Mouse (Mus musculus): Measurements from ENCODE around the gene Ppp3ca. TPM values are rescaled to one million over a fixed set of nuclear protein-coding genes. Genes with fewer than 3 reads are reported as not detected.

Gene Ppp3ca
- polyA plus RNA-seq, 1 experiment from 2014 or later, result 44.8 TPM

DNA sequence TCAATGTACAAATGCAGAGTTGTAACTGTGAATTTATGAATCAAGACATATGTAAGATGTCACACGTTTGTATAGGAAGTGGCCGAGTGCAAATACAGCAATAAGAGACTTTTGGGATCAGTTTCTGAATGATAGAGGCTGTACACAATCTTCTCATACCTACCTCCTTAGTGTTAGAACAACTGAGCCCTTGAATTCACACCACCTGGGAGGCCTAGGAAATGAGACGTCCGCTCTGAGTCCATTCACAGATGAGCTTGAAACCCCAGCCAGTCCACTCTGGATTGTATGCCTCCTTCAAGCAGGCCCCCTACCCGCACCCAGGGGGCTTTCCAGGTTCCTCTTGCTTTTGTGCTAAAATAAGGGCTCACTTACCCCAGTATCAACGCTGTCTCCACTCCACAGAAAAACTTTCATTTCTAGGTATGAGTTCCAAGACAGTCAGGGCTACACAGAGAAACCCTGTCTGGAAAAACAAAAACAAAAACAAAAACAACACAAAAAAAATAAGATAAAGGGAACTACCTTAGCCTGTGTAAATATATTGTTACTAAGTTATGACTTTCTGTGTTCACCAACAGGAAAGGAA is 10.1 kb downstream of the Ppp3ca start:
- Histone ChIP-seq H3K4me1 (ENCODE audit: control insufficient read depth, insufficient read depth, low read length) (peaks cover 24% of the 10 kb centered on the region), H3K9me3 (replicated peaks; ENCODE audit: control insufficient read depth, low read length) (no peaks in the 10 kb centered on the region), H3K4me3 (ENCODE audit: low read length) (no peak overlapping the region), H3K9ac (ENCODE audit: low read length) (no peak overlapping the region), H3K4me2 (ENCODE audit: low read depth, low read length) (no peak overlapping the region), H3K27me3 (ENCODE audit: control insufficient read depth, insufficient read depth, low read length) (no peaks in the 10 kb centered on the region), H3K27ac (ENCODE audit: low read length) (no peak overlapping the region), H3K36me3 (ENCODE audit: control insufficient read depth, insufficient read depth) (no peaks in the 10 kb centered on the region)
- 76% methylated on average over 6 of the region's 6 CpGs for WGBS
- no peak for ATAC-seq (replicated peaks; ENCODE audit: extremely low read depth, insufficient read depth, low FRiP score)

DNA sequence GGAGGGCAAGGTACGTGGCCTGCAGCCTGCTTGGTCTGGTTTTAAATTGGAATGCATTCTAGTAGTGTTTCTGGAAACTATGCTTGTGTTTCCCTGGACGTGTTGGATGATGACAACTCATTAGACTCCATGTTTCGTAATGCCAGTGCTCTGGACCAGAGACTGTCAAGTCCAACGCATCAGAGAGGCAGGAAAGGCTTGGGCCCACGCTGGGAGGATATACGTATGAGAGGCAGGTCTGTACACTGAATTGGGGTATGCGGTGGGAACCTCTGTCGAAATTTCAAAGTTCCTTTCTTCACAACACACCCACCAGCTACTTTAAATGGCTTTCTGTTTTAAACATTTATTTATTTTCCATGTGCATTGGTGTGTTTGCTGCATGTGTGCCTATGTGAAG is 12.3 kb downstream of the Ppp3ca start:
- WGBS, result 81% methylated on average over 8 of the region's 8 CpGs
- no peak for ATAC-seq (replicated peaks; ENCODE audit: extremely low read depth, insufficient read depth, low FRiP score)
- no peak overlapping the region for H3K4me3 ChIP-seq (ENCODE audit: low read length)

DNA sequence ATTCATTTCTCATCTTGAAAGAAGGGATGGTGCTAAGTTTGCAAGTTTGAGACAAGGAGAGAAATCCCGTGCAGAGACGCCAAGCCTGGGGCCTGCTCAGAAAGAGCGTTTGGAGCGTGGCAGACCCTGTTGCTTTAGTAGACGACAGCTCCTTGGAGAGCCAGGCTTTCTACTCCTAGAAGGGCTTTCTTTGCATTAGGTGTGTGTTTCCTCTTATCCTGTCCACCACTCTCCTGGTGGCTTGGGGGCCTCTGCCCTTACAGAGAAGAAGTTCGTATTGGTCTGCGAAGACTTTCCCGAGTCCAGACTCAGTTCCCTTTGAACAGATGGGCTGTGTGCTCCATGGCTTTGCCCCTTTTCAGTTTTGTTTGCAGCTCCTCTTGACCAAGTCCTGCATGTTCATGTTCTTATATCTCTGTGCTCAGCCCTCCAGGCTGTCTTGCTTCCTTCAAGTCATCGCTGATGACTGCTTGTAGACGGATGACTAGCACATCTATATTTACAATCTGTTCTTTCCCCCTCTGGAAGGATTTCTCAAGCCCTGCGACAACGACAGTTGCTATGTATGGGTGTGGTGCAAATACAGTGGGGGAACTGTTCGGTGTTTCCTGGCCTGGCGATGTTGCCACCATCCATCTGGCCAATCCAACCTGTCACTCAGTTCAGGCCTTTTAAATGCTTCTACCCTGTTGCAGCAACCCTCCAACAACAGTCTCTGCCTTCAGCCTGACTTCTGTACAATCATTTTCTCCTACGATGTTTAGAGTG is 14.5 kb downstream of the Ppp3ca start:
- no peak overlapping the region for H3K9ac ChIP-seq (ENCODE audit: low read length)
- H3K4me2 ChIP-seq (ENCODE audit: low read depth, low read length), result no peak overlapping the region
- no peaks in the 10 kb centered on the region for H3K36me3 ChIP-seq (ENCODE audit: control insufficient read depth, insufficient read depth)
- peaks cover 19% of the 10 kb centered on the region for H3K4me1 ChIP-seq (ENCODE audit: control insufficient read depth, insufficient read depth, low read length)
- no peak for ATAC-seq (replicated peaks; ENCODE audit: extremely low read depth, insufficient read depth, low FRiP score)
- H3K4me3 ChIP-seq (ENCODE audit: low read length), result no peak overlapping the region
- WGBS, result 69% methylated on average over 15 of the region's 15 CpGs
- H3K9me3 ChIP-seq (replicated peaks; ENCODE audit: control insufficient read depth, low read length), result no peaks in the 10 kb centered on the region
- no peaks in the 10 kb centered on the region for H3K27me3 ChIP-seq (ENCODE audit: control insufficient read depth, insufficient read depth, low read length)
- H3K27ac ChIP-seq (ENCODE audit: low read length), result no peak overlapping the region

More for the DNA sequence above, 12.3 kb downstream of the Ppp3ca start:
- Histone ChIP-seq H3K9ac (ENCODE audit: low read length) (no peak overlapping the region), H3K4me2 (ENCODE audit: low read depth, low read length) (no peak overlapping the region), H3K4me1 (ENCODE audit: control insufficient read depth, insufficient read depth, low read length) (peaks cover 19% of the 10 kb centered on the region), H3K9me3 (replicated peaks; ENCODE audit: control insufficient read depth, low read length) (no peaks in the 10 kb centered on the region), H3K27me3 (ENCODE audit: control insufficient read depth, insufficient read depth, low read length) (no peaks in the 10 kb centered on the region), H3K36me3 (ENCODE audit: control insufficient read depth, insufficient read depth) (no peaks in the 10 kb centered on the region), H3K27ac (ENCODE audit: low read length) (no peak overlapping the region)

DNA sequence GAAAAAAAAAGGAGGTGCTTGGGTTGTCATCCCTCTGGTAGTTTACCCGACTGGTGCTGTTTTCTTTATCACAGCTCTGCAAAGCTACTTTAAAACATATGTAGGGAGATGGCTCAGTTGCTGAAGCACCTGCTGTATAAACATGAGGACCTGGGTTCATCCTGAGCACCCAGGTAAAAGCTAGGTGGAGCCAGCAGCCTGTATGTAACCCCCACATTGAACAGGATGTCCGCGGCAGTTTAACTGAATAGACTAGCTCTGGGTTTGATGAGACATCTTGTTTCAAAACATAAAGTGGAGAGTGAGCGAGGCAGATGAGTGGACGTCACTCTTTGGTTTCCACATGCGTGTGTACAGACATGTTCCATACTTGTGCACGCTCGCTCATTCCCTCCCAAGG is 16.5 kb downstream of the Ppp3ca start:
- WGBS, result 94% methylated on average over 8 of the region's 8 CpGs
- Histone ChIP-seq H3K9ac (ENCODE audit: low read length) (no peak overlapping the region), H3K4me3 (ENCODE audit: low read length) (no peak overlapping the region), H3K27me3 (ENCODE audit: control insufficient read depth, insufficient read depth, low read length) (no peaks in the 10 kb centered on the region), H3K4me1 (ENCODE audit: control insufficient read depth, insufficient read depth, low read length) (peaks cover 15% of the 10 kb centered on the region), H3K9me3 (replicated peaks; ENCODE audit: control insufficient read depth, low read length) (no peaks in the 10 kb centered on the region), H3K36me3 (ENCODE audit: control insufficient read depth, insufficient read depth) (no peaks in the 10 kb centered on the region), H3K27ac (ENCODE audit: low read length) (no peak overlapping the region), H3K4me2 (ENCODE audit: low read depth, low read length) (no peak overlapping the region)
- ATAC-seq (replicated peaks; ENCODE audit: extremely low read depth, insufficient read depth, low FRiP score), result no peak

DNA sequence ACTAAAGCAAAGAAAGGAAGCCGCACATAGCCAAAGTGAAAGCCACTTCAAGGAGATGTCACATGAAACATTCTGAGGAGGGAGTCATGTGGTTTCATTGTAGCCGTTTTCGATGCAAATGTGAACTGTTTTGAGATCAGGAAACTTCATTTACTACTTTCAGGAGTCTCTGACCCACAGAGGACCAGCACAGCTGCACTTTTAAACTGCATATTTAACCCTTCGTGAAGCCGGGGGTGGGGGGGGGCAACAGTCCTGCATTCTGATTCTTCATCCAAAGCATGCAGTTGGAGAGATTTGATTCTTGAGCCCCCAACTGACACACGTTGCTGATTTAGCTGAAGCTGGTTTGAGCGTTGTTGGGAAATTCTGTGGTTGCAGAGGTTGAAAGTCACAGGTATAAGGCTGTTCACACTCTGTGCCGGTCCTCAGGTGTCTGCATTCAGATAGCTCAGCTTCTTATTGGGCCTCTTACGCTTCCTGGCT is 18.2 kb downstream of the Ppp3ca start:
- no peaks in the 10 kb centered on the region for H3K9me3 ChIP-seq (replicated peaks; ENCODE audit: control insufficient read depth, low read length)
- no peak overlapping the region for H3K9ac ChIP-seq (ENCODE audit: low read length)
- peaks cover 9% of the 10 kb centered on the region for H3K4me1 ChIP-seq (ENCODE audit: control insufficient read depth, insufficient read depth, low read length)
- no peak overlapping the region for H3K4me3 ChIP-seq (ENCODE audit: low read length)
- no peaks in the 10 kb centered on the region for H3K36me3 ChIP-seq (ENCODE audit: control insufficient read depth, insufficient read depth)
- WGBS, result 76% methylated on average over 9 of the region's 9 CpGs
- H3K27me3 ChIP-seq (ENCODE audit: control insufficient read depth, insufficient read depth, low read length), result no peaks in the 10 kb centered on the region
- H3K27ac ChIP-seq (ENCODE audit: low read length), result no peak overlapping the region
- ATAC-seq (replicated peaks; ENCODE audit: extremely low read depth, insufficient read depth, low FRiP score), result peak; percentile 14
- H3K4me2 ChIP-seq (ENCODE audit: low read depth, low read length), result no peak overlapping the region

DNA sequence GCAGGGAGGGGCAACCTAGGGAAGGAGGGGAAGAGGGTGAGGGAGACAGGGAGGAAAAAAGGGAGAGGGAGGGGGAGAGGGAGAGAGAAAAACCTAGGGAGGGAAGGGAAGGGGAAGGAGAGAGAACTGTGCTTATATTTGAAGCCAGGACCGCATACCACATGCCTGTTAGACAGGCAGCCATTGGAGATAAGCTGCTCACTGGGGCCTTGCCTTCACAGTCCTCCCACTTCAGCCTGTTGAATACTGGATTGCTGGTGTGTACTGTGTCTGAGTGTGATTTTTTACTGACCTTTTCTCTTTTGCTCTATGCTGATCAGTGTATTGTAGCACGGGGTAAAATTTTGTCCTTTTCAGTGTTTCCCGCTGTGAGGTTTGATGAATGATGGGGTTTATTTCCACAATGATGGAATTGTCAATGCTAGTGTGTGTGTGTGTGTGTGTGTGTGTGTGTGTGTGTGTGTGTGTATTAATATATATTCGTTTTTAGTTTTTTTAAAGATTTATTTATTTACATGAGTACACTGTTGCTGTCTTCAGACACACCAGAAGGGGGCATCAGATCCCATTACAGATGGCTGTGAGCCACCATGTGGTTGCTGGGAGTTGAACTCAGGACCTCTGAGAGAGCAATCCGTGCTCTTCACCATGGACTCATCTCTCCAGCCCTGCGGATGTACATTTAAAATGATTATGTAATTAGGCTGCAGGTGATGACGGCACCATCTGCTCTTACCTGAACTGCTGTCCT is 20.0 kb downstream of the Ppp3ca start:
- 76% methylated on average over 7 of the region's 7 CpGs for WGBS
- no peak overlapping the region for H3K4me3 ChIP-seq (ENCODE audit: low read length)
- H3K9ac ChIP-seq (ENCODE audit: low read length), result no peak overlapping the region
- no peaks in the 10 kb centered on the region for H3K9me3 ChIP-seq (replicated peaks; ENCODE audit: control insufficient read depth, low read length)
- H3K27ac ChIP-seq (ENCODE audit: low read length), result no peak overlapping the region
- H3K36me3 ChIP-seq (ENCODE audit: control insufficient read depth, insufficient read depth), result no peaks in the 10 kb centered on the region
- peak; percentile 76 for ATAC-seq (replicated peaks; ENCODE audit: extremely low read depth, insufficient read depth, low FRiP score)
- no peaks in the 10 kb centered on the region for H3K27me3 ChIP-seq (ENCODE audit: control insufficient read depth, insufficient read depth, low read length)
- H3K4me1 ChIP-seq (ENCODE audit: control insufficient read depth, insufficient read depth, low read length), result no peaks in the 10 kb centered on the region; the same call in 1 of the 2 replicates
- no peak overlapping the region for H3K4me2 ChIP-seq (ENCODE audit: low read depth, low read length)

DNA sequence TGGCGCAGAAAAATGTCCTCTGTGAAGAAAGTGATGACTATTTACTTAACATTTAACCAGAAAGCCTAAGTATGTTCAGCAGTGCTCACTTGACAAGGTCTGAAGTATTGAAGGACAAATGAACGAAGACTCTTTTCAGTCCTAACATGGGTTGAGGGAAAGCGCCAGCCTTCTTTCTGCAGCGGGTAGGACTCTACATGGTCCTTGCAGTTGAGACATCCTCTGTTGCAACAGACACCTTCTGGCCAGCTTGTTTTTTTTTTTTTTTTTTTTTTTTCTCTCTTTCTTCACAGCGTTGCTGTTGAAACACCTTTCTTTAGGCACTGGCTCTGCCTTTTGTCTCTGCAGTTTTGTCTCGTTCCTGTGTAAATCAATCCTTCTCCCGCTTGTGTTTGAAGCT is 22.1 kb downstream of the Ppp3ca start:
- no peaks in the 10 kb centered on the region; the same call in 1 of the 2 replicates for H3K4me1 ChIP-seq (ENCODE audit: control insufficient read depth, insufficient read depth, low read length)
- H3K36me3 ChIP-seq (ENCODE audit: control insufficient read depth, insufficient read depth), result no peaks in the 10 kb centered on the region
- WGBS, result 70% methylated on average over 7 of the region's 7 CpGs
- ATAC-seq (replicated peaks; ENCODE audit: extremely low read depth, insufficient read depth, low FRiP score), result no peak
- no peaks in the 10 kb centered on the region for H3K9me3 ChIP-seq (replicated peaks; ENCODE audit: control insufficient read depth, low read length)
- no peak overlapping the region for H3K4me3 ChIP-seq (ENCODE audit: low read length)
- no peak overlapping the region for H3K27ac ChIP-seq (ENCODE audit: low read length)
- no peaks in the 10 kb centered on the region for H3K27me3 ChIP-seq (ENCODE audit: control insufficient read depth, insufficient read depth, low read length)
- no peak overlapping the region for H3K9ac ChIP-seq (ENCODE audit: low read length)
- H3K4me2 ChIP-seq (ENCODE audit: low read depth, low read length), result no peak overlapping the region

DNA sequence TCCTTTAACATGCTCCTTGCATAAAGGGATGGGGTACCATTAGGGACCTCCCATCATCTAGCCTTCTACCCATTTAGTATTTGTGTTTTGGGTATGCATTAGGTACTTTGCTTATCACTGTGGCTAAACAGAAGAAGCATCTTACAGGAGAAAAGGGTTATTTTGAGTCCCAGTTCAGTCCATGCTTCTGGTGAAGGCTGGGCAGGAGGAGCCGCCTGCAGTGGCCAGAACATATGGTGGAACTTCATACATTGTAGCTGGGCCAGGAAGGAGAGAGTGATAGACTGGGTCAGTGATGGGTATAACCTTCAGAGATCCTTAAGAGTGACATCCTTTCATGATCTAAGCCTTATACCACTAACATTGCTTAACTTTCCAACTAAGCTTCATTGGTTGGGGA is 23.6 kb downstream of the Ppp3ca start:
- H3K9ac ChIP-seq (ENCODE audit: low read length), result no peak overlapping the region
- no peak overlapping the region for H3K4me3 ChIP-seq (ENCODE audit: low read length)
- WGBS, result 97% methylated on average over 1 of the region's 1 CpGs
- ATAC-seq (replicated peaks; ENCODE audit: extremely low read depth, insufficient read depth, low FRiP score), result no peak
- no peak overlapping the region for H3K27ac ChIP-seq (ENCODE audit: low read length)
- H3K4me2 ChIP-seq (ENCODE audit: low read depth, low read length), result no peak overlapping the region
- no peaks in the 10 kb centered on the region for H3K27me3 ChIP-seq (ENCODE audit: control insufficient read depth, insufficient read depth, low read length)
- H3K9me3 ChIP-seq (replicated peaks; ENCODE audit: control insufficient read depth, low read length), result no peaks in the 10 kb centered on the region
- peaks cover 9% of the 10 kb centered on the region for H3K4me1 ChIP-seq (ENCODE audit: control insufficient read depth, insufficient read depth, low read length)
- no peaks in the 10 kb centered on the region for H3K36me3 ChIP-seq (ENCODE audit: control insufficient read depth, insufficient read depth)
